Mouse (Mus musculus) left cerebral cortex, adult 8-10 months (tissue): Measurements from ENCODE around the gene Cacna1g. TPM values are rescaled to one million over a fixed set of nuclear protein-coding genes. Genes with fewer than 3 reads are reported as not detected.

Experiments
- DNase-seq, 2 experiments: peaks; one replicate each; pipeline ENCODE4 v3.0.0; 2022; ENCODE audit warnings: low spot score in 2 of 2
- total RNA-seq, 4 experiments: library from RNA; stranded (reverse); gene quantifications; 2 replicates each; pipeline ENCODE4 v1.2.4; 2022

Cacna1g gene
- total RNA-seq, 4 experiments from 2014 or later, result 58.2 to 71.7 (median 64.6) TPM

- DNase-seq, result no peak
Observed at GRCm38 (mm10) chr11:94449239-94449638, 24.8 kb downstream of the Cacna1g start.

GRCm38 (mm10) chr11:94447017-94447416 is 27.0 kb downstream of the Cacna1g start:
- no peak for DNase-seq

GRCm38 (mm10) chr11:94445300-94445699 is 28.7 kb downstream of the Cacna1g start:
- DNase-seq, result no peak

- DNase-seq, result no peak
Observed at GRCm38 (mm10) chr11:94444829-94445228, 29.2 kb downstream of the Cacna1g start.

- no peak for DNase-seq
Observed at GRCm38 (mm10) chr11:94441752-94442151, 32.2 kb downstream of the Cacna1g start.

- no peak for DNase-seq
Observed at GRCm38 (mm10) chr11:94441122-94441521, 32.9 kb downstream of the Cacna1g start.

GRCm38 (mm10) chr11:94440421-94440820 is 33.6 kb downstream of the Cacna1g start:
- DNase-seq, result no peak

GRCm38 (mm10) chr11:94429011-94429651 is 44.9 kb downstream of the Cacna1g start:
- DNase-seq, result no peak

GRCm38 (mm10) chr11:94428091-94428835 is 45.7 kb downstream of the Cacna1g start:
- no peak for DNase-seq

GRCm38 (mm10) chr11:94425656-94426055 is 48.3 kb downstream of the Cacna1g start:
- peak in 1 of 2 experiments; percentile 60 for DNase-seq

GRCm38 (mm10) chr11:94425215-94425614 is 48.8 kb downstream of the Cacna1g start:
- no peak for DNase-seq

- DNase-seq, result peak in 1 of 2 experiments; percentile 58
Observed at GRCm38 (mm10) chr11:94424380-94424779, 49.6 kb downstream of the Cacna1g start.

- DNase-seq, result no peak
Observed at GRCm38 (mm10) chr11:94423855-94424254, 50.1 kb downstream of the Cacna1g start.

- no peak for DNase-seq
Observed at GRCm38 (mm10) chr11:94420991-94421390, 53.0 kb downstream of the Cacna1g start.

GRCm38 (mm10) chr11:94420325-94420724 is 53.7 kb downstream of the Cacna1g start:
- DNase-seq, result no peak

GRCm38 (mm10) chr11:94419004-94419727 is 54.8 kb downstream of the Cacna1g start:
- DNase-seq, result no peak

GRCm38 (mm10) chr11:94414042-94414441 is 60.0 kb downstream of the Cacna1g start:
- DNase-seq, result no peak

- DNase-seq, result peak in 1 of 2 experiments; percentile 32
Observed at GRCm38 (mm10) chr11:94413516-94413915, 60.5 kb downstream of the Cacna1g start.

GRCm38 (mm10) chr11:94412998-94413469 is 61.0 kb downstream of the Cacna1g start:
- DNase-seq, result peak in 1 of 2 experiments; percentile 29

- DNase-seq, result no peak
Observed at GRCm38 (mm10) chr11:94412562-94412961, 61.4 kb downstream of the Cacna1g start.

- peak in 1 of 2 experiments; percentile 45 for DNase-seq
Observed at GRCm38 (mm10) chr11:94407803-94408321, 66.1 kb downstream of the Cacna1g start.

- peak in 1 of 2 experiments; percentile 56 for DNase-seq
Observed at GRCm38 (mm10) chr11:94405348-94405747, 68.7 kb downstream of the Cacna1g start.
